Mouse (Mus musculus): ENCODE measurements around the gene Ly6g6c.
"Not testable (repeated sequence)": the region's sequence is repeated elsewhere in the genome, so short reads cannot be mapped to it uniquely, and the experiment has no call there.

Ly6g6c gene

DNA sequence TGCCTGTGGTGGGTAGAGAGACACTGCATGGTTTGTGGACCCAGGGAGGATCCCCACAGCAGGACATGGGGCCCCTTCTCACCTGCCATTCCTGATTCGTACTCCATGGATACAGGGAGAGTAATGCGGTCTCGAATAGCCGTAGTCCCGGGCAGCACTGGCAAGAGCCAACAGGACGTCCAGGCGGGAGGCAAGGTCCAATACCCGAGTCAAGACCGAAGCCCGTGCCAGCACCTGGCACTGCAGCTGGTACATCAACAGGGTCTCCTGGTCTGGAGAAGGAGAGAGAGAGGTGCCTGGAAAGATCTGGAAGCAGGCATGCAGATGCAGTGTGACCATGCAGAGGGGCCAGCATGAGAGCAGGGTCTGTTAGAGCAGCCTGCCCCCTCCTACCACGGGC lies 33.9 kb upstream of the Ly6g6c start:
- DNase-seq (ENCODE audit: low read depth, low spot score) = no peak

DNA sequence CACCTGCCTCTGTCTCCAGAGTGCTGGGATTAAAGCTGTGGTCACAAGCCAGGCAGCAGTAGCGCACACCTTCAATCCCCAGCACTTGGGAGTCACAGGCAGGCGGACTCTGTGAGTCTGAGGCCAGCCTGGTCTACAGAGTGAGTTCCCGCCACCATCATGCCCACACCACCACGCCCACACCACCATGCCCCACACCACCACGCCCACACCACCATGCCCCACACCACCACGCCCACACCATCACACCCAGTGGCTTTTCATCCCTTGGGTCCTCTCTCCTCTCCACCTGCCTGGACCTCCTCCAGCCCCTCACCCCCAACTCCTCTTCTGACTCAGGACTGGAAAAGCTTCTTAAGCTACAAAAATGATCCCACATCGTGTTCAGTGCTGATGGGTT lies 33.3 kb upstream of the Ly6g6c start:
- DNase-seq (ENCODE audit: low read depth, low spot score) = no peak

DNA sequence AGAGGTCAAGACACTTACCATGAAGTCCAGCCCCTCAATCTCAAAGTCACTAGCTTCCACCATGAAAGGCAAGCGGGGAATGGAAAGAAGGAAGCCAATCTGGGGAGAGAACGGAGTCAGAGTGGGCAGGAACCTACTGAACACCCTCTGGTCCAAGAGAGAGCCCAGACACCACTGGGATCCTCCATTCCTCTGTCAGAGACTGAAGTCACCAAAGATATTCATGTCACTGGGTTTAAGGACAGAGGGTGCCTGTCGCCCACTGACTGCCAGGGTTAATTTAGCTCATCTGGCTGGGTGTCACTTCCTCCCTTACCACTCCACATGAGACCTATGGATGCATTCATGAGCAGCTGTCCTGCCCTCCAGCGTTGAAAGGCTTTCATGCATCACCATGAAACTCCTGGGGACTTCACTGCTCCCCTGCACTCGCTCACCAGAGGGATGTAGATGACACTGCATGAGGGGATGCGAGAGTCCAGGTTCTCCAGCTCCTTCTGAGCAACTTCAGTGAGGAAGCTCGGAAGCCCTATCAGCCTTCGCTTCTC lies 32.8 kb upstream of the Ly6g6c start:
- no peak for DNase-seq (ENCODE audit: low read depth, low spot score)

DNA sequence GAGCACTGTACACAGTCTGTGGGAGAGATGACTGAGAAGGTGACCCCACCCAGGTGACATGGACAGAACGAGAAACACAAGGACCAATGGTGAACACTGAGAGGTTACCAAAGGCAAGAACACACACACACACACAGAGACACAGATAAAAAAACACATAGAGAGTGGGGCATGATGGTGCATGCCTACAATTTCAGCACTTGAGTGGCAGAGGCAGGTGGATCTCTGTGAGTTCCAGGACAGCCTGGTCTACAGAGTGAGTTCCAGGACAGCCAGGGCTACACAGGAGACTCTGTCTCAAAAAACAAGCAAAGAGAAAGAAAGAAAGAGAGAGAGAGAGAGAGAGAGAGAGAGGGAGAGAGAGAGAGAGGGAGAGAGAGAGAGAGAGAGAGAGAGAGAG lies 31.5 kb upstream of the Ly6g6c start:
- DNase-seq (ENCODE audit: low read depth, low spot score) = not testable (repeated sequence)

DNA sequence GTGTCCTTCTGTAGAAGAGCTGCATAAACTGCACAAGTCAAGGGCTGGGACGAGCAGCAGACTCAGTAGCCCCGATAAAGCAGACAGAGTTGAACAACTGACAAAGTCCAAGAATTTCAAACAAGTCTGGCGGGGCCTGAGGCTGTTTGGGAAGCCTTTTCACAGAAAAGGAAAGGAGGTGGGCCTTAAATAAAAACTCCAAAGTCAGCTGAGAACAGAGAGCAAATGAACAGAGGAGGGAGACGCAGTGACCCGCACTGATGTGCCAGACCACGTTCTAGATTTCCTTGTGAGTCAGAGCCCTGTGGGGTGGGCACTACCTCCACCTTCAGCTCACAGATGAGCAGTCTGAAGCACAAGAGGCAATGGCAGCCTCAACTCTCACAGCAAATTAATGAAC lies 30.3 kb upstream of the Ly6g6c start:
- DNase-seq (ENCODE audit: low read depth, low spot score) = no peak

DNA sequence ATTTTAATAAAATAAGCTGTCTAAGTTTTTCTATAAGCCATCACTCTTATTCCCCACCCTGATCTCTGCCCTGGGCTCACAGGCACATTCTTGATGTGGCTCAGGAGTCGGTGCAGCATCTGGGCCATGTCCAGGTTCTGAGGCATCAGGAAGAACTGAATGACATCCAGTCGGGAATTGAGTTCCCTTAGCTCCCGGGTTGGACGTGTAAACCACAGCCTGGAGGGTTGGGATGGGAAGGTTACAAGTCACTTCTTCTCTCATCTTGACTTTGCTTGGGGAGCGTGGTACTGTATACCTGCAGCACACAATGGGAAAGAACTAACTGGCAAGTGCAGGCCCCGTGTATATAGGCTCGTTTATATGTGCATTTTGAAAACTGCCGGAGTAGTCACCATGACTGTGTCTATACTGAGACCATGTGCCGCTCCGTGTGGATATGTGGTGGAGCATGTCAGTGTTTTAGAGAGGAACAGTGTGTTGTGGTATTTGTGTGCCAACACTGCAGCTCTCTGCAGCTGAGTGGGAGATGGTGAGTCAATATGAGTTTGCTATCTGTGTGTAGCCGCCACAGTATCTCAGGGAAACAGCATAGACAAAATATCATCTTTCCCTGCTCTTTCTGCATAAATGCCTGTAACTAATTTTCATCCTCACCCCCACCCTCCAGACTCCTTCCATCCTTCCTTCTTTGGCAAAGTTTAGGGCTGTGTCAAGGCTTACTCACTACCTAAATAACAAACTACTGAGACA lies 25.9 kb upstream of the Ly6g6c start:
- no peak for DNase-seq (ENCODE audit: low read depth, low spot score)

DNA sequence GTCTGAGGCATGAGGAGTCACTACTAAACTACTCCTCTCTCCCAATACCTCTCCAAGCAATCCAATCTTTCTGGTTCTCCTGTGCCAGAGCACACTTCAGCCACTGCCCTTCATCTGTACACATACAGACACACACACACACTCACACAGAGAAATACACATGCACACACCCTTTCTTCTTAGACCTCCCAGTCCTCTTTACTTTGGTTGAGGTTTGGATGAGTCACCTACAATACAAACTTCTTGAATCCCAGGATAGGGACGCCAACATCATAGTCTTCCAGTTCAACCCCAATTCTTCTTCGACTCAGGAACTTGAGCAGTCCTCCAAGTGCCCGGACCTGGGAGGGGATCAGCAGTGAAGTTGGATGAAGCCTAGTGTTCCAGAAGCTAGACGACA lies 21.4 kb upstream of the Ly6g6c start:
- no peak for DNase-seq (ENCODE audit: low read depth, low spot score)

DNA sequence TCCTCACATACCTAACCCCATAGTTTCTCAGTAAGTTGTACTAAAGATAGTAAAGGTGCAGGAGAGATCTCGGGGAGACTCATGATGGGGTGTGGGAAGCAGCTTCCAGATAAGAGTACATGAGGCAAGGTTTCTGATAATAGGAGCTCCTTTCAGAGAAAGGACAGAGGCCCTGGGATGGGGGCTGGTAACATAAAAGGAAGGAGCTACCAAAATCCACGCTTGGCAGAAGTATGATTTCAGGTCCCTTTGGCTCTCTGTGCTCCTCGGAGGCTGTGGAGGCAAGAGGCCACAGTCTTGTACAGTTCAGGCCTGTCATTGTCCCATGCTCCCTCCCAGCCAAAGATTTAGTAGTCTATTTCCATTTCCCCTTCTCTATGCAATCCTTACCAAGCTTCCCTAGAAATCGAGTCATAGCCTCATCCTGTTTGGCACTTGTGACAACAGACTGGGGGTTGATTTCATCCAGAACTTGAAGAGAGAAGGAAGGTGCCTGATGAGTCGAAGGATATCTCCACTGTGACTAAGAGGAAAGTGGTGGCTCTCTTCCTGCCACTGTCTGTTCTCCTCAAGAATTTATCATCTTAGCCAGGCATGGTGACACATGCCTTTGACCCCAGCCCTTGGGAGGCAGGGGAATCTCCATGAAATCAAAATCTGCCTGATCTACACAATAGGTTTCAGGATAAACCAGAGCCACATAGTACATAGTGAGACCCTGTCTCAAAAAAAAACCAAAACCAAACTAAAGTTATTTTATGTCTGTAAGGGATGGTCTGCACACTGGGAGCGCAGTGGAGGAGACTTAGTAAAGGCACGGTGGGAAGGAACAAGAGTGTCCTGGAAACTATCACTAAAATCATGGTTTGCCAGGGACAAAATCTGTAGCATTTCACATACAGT lies 20.0 kb upstream of the Ly6g6c start:
- DNase-seq (ENCODE audit: low read depth, low spot score) = no peak

DNA sequence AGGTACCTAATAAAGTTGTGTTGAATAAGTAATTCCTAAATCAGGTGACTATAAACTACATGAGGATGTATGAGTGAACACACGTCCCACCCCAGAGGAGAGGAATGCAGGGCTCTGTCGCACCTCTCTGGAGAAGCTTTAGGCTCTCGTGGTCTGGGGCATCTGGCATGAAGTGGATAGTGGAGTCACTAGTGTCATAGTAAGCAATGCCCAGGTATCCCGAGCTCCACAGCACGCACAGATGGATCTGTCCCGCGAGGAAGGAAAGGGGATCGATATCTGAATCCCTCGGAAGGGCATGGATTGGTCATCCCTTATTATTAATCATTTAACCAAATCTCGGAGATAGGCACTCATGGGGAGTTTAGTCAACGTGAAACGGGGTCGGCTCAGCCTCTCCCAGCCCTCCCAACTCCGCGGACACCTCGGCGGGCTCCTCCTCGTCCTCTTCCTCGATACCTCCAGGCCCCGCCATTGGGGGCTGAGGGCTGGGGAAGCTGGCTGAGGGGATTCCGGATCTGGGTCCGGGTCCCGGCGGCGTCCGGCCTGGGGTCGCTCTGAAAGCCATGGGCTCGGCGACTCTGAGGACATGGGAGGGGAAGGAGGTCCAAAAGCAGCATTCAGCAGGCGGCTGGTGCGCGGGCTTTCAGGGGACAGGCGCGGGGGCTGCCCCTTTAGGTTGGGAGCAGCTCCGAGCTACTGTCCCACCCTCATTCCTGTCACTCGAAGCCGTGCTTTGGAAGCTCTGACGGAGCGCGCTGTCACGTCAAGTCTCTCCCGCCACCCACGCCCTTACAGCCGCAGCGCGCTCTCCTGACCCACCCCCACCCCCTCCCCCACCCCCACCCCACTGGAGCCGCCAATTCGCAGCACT lies 19.1 kb upstream of the Ly6g6c start:
- no peak for DNase-seq (ENCODE audit: low read depth, low spot score)

DNA sequence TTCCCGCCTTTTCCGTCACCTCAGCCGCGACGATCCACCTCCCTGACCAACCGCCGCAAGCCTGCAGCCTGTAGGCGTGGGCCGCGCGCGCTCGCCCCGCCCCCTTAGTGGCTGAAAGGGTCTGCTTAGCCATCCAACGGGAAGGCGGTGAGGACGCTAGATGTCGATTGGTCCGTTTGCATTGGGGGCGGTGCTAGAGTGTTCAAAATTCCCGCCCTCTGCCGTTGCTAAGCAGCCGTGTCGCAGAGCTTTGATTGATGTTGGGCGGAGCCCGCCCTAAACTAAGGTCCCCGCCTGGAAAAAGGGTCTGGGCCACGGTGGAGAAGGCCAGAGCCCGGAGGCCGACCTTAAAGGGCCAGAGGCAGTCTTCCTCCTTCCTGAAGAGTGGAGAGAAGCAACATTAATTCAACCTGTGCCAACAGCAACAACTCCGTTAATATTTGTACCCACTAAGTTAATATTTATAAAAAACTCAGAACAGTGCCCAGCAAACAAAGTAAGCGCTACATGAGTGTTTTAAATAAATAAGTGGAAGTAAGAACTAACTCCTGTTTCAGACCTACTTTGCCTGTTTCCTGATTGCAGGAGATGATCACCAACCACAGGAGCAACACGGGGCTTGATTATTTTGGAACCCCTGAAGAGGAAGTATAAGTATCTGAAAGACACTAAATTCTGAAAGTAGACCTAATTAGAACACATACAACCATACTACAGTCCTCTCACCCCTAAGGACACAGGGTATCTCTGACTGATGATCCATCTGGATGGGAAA lies 18.3 kb upstream of the Ly6g6c start, which contains the start of gene Msh5:
Msh5 (minus strand) TSS at position 65 of the 775 bp plus-strand sequence.
- DNase-seq (ENCODE audit: low read depth, low spot score) = peak; percentile 100

DNA sequence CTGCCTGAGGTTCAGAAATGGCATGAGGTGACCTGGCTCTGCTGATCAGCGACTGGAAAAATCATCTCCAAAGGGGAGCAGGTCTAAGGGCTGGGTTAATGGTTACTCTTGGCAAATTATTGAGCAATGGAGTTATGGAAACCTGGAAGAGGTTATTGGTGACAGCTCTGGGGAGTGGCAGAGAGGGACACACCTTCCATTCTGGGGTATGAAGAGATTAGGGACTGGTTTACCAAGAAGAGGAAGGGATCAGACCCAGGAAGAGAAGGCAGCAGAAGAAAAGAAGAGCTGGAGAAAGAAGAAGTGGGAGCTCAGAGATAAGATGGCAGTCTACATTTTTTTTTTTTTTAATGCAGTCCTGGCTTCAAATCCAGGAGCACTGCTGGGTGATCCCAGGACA lies 17.5 kb upstream of the Ly6g6c start:
- DNase-seq (ENCODE audit: low read depth, low spot score) = no peak

DNA sequence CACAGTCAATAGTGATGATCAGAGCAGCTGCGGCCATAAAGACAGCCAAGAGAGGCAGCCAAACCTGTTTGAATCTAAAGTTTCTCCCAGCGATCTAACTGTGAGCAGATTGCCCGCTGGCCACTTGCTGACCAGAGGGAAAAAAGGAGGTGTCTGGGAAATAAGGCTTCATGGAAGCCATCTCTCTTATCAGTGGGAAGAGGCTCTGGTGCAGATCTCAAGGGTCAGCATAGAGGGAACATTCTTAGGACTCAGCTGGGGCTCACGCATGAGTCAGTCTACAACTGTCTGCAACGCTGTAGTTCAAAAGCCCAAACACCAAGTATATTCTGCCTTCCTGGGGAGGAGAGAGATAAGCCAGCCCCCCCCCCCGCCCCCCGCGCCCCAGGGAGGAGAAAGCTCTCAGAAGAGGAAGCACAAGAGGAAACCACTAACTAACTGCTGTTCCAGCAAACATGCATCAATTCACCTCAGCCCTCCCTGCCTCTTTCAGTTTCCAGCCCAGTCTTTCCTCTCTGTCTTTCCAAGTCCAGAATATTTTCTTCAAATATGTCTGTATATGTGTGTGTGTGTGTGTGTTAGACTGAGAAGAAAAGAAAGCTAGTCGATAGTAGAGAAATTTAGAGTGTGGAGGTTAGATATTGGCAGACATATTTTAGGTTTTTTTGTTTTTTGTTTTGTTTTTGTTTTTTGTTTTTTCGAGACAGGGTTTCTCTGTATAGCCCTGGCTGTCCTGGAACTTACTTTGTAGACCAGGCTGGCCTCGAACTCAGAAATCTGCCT lies 16.8 kb upstream of the Ly6g6c start:
- no peak for DNase-seq (ENCODE audit: low read depth, low spot score)

DNA sequence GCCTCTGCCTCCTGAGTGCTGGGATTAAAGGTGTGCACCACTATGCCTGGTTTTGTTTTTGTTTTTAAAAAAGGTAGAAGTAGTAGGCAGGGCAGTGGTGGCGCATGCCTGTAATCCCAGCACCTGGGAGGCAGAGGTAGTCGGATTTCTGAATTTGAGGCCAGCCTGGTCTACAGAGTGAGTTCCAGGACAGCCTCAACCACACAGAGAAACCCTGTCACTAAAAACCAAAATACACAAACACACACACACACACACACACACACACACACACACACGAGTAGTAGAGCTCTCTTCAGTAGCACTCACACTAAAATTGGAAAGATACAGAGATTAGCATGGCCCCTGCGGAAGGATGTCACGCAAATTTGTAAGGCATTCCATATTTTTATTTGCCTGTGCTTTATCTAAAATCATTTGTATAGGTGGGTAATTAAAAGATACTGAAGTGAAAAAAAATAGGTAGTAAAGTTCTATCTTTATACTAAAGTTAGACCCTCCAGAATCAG lies 16.2 kb upstream of the Ly6g6c start:
- DNase-seq (ENCODE audit: low read depth, low spot score) = no peak

DNA sequence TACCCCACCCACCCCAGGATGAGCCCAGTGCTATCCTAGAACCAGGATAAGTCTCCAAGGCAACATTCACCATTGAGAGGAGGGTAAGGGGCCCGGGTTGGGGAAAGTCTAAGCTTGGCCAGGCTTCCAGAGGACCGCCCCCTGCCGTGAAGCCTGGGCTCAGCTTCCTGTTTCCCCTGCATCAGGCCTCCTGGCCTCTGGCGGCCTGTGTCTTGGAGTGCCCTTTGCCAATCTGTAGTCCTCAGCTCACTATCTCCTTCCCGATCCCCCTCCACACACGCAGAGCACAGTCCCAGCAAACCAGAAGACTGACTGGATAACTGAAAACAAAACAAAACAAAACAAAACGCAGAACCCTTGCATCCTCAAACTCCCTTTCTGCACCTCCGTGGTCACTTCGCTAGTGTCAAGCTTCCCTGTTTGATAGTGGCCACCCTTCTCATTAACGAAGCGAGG lies 15.6 kb upstream of the Ly6g6c start, which contains the start of gene Clic1:
Clic1 (plus strand) TSS at position 406 of the 456 bp plus-strand sequence.
- peak; percentile 45 for DNase-seq (ENCODE audit: low read depth, low spot score)

DNA sequence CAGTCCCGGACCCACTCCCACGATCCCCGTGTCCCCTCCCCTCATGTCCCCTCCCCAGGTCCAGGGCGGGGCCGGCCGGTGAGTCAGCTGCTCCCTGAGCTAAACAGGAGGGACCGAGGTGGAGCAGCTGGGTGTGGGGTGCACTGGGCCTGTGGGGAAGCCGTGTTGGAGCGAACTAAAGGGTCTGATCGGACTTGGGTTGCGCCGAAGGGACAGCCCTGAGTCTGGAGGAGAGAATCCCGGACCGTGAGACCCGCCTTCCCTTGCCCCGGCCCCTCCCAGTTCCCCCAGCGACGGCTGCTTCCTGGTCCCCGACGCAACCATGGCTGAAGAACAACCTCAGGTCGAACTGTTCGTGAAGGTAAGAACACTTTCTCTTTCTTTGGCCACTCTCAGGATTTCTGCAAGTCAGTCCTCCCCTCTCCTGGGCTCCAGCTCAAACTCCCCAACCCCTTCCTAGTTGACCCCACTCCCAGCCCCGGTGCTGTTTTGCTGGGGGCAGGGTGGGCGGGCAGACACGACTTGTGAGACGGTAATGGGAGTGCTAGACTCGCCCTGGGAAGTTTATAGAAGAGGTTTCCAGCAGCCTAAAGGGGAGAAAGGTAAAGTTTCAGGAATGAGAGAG lies 14.9 kb upstream of the Ly6g6c start:
- DNase-seq (ENCODE audit: low read depth, low spot score) = peak; percentile 55

DNA sequence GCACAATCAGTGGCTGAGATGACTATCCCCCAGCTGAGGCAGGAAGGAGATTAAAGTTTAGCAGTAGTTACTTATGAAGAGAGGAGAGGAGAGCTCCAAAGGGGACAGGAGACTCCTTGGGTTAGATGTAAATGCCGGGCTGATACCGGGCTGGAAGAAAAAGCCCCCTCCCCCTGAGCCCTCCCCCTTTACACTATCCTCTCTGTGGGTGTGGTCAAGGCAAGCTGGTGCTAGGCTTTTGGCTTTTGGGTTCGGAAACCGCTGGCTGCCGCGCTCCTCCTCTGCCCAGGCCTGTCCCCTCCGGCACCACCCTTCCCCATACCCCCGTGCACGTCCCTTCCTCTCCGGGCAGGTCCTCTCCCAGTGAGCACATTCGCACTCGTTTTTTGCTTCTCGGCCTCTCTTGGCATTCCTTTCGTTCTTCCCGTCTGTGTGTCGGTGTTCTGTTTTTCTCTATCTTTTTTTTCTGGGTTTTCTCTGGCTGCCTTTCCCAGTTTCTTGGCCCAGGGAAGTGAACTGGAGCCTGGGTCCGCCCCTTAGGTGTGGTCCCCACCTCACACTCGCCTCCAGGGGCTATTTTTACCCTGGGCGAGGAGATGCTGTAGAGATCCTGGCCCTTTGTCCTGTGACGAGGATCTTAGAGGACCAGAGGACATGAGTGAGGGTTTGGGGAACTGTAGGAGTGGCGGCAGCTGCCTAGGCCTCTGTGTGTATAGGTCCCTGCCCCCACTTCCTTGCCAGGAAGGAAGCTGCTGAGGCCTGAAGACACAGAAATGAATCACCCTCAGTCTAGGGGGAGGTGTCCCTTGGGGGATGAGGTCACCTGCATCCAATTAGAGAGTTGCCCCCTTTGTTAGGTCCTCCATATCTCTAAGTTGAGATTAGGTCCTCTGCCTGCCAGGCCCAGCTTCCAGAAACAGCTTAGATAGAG lies 13.8 kb upstream of the Ly6g6c start:
- peak; percentile 83 for DNase-seq (ENCODE audit: low read depth, low spot score)

DNA sequence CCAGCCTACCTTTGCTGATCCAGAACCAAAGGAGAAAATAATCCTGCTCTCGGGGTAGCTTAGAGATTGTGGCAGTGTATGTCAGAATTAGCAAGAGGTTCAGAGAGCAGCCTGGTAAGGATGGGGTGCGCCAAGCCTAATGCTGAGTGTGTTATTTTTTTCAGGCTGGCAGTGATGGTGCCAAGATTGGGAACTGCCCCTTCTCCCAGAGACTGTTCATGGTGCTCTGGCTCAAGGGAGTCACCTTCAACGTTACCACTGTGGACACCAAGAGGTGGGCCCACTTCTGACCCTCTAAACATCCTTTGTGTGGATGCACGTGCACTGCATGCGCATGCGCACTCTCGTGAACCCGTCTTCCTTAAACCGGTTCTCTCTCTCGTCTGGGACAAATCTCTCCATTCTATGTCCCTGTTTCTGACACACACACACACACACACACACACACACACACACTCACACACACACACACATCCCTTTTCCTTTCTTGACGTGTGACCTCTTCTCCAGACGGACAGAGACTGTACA lies 12.9 kb upstream of the Ly6g6c start:
- DNase-seq (ENCODE audit: low read depth, low spot score) = peak; percentile 42

All from ES-CJ7 (cell line).